In the genomic region with DNA sequence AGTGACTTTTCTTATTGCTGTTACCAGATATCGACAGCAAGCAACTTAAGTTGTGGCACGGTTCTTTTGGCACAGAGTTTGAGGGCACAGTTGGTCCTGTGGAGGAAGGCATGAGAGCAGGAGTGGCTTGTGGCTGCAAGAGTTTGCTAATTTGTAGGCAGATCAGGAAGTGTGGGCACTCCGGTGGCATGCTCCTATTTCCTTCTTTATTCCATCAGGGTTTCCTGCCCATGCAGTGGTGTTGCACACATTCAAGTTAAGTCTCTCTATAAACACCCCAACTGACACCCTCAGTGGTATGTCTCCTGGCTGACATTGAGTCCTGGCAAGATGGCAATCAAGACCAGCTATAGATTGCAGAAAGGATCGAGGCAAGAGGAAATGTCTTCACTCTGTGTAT, we compare ENCODE assay signal across 20 mouse cellular contexts. TPM values are rescaled to one million over a fixed set of nuclear protein-coding genes. Genes with fewer than 3 reads are reported as not detected.
"Had no signal": no experiment of that assay in that cellular context is flagged by ENCODE, and none has a peak within 500 bp of the region (broad histone marks: within the 10 kb centered on the region; RNA-seq: fewer than 3 reads in every experiment).

No protein-coding gene starts in this region.

- H3K4me3 ChIP-seq: lung, embryonic 15.5 days; megakaryocyte, embryonic 14.5 days; midbrain, embryonic 13.5 days; midbrain, embryonic 15.5 days; neural tube, embryonic 12.5 days; stomach, embryonic 15.5 days had no signal

- ATAC-seq: lung, postnatal 0 days; midbrain, embryonic 13.5 days; midbrain, embryonic 15.5 days had no signal

- H3K27me3 ChIP-seq: lung, embryonic 15.5 days; megakaryocyte, embryonic 14.5 days; midbrain, embryonic 13.5 days; midbrain, embryonic 15.5 days; neural tube, embryonic 12.5 days; stomach, embryonic 15.5 days had no signal

- H3K4me1 ChIP-seq: megakaryocyte, embryonic 14.5 days; midbrain, embryonic 13.5 days; midbrain, embryonic 15.5 days; neural tube, embryonic 12.5 days; stomach, embryonic 15.5 days had no signal

- H3K27ac ChIP-seq: lung, embryonic 15.5 days; macrophage; midbrain, embryonic 13.5 days; midbrain, embryonic 15.5 days; neural tube, embryonic 12.5 days; stomach, embryonic 15.5 days; stomach, postnatal 0 days had no signal

- DNase-seq: lung, adult 2 months; lung, postnatal 14 days; lung, postnatal 36 days; right cerebral cortex, postnatal 14 days; thymus, adult 2 months; thymus, postnatal 25 days; thymus, postnatal 4 days had no signal

RNA-seq across cellular contexts. Expression of gene Slc6a2, which starts 10.8 kb away (rescaled TPM):
- total RNA-seq: neutrophil, adult 5-6 weeks had no signal
- polyA plus RNA-seq: liver, embryonic 16.5 days; macrophage; midbrain, embryonic 11.5 days; neural tube, embryonic 14.5 days had no signal

RNA-seq across cellular contexts. Expression of gene Capns2, which starts 47.9 kb away (rescaled TPM):
- polyA plus RNA-seq: liver, embryonic 16.5 days; lung, postnatal 0 days; macrophage had no signal
